Mouse (Mus musculus) heart, embryonic 16.5 days (tissue): ENCODE results near the gene Cnst. TPM values are rescaled to one million over a fixed set of nuclear protein-coding genes. Genes with fewer than 3 reads are reported as not detected.

Experiments used
- ATAC-seq: fragments of 200-750 bp; cut with Nextera tagmentation; replicated peaks from 2 replicates; pipeline ENCODE4 v1.8.0; 2017; ENCODE audit warnings: moderate number of reproducible peaks; ENCODE audit not compliant: insufficient read depth, low FRiP score; ENCODE audit errors: extremely low read depth
- H3K27ac ChIP-seq: fragments of 300-500 bp; sonication (generic); 2 replicates; pipeline ENCODE4 v1.5.1; 2014; ENCODE audit warnings: mild to moderate bottlenecking, low read length, control low read depth, moderate library complexity
- H3K27me3 ChIP-seq: fragments of 300-500 bp; sonication (generic); 2 replicates; pipeline ENCODE4 v1.6.1; 2014; ENCODE audit warnings: low read length, mixed read lengths; ENCODE audit not compliant: control insufficient read depth, insufficient read depth
- H3K36me3 ChIP-seq: fragments of 300-500 bp; sonication (generic); 2 replicates; pipeline ENCODE4 v1.6.1; 2014; ENCODE audit not compliant: control insufficient read depth, insufficient read depth
- H3K4me1 ChIP-seq: fragments of 300-500 bp; sonication (generic); 2 replicates; pipeline ENCODE4 v1.6.1; 2014; ENCODE audit warnings: low read length, mixed read lengths; ENCODE audit not compliant: control insufficient read depth, insufficient read depth
- H3K4me2 ChIP-seq: fragments of 300-500 bp; sonication (generic); 2 replicates; pipeline ENCODE4 v1.6.1; 2014; ENCODE audit warnings: low read depth, mild to moderate bottlenecking, control low read depth, low read length
- H3K4me3 ChIP-seq: fragments of 300-500 bp; sonication (generic); 2 replicates; pipeline ENCODE4 v1.5.1; 2014; ENCODE audit warnings: mild to moderate bottlenecking, control low read depth, low read length
- H3K9ac ChIP-seq: fragments of 300-500 bp; sonication (generic); 2 replicates; pipeline ENCODE4 v1.6.1; 2014; ENCODE audit warnings: low read length, control low read depth
- H3K9me3 ChIP-seq: fragments of 300-500 bp; sonication (generic); replicated peaks from 2 replicates; pipeline ENCODE4 v1.6.1; 2016; ENCODE audit warnings: low read length; ENCODE audit not compliant: control insufficient read depth
- WGBS: fragments of 180-500 bp; shearing (Covaris S2); extraction: QIAGEN DNeasy Blood & Tissue Kit; methylation state at CpG from one replicate; pipeline ENCODE4 v1.1.7; 2014; 5-methylcytosine and 5-hydroxymethylcytosine counted together
- polyA plus RNA-seq: library from polyadenylated mRNA; unstranded; fragments of >200 nt; fragmentation: Nextera tagmentation; extraction: Ambion mirVana; gene quantifications from 2 replicates; pipeline ENCODE4 v1.2.1, GENCODE M21; 2015

Cnst gene
- polyA plus RNA-seq, 1 experiment from 2014 or later = 20.9 TPM

GRCm38 (mm10) chr1:179666971-179667370 lies 120.8 kb downstream of the Cnst start:
- no peak for ATAC-seq
- Histone ChIP-seq H3K27ac (peak overlapping the region; percentile 93; the same call in 1 of the 2 replicates), H3K4me2 (peak overlapping the region; percentile 87), H3K4me1 (peaks cover 5% of the 10 kb centered on the region; the same call in 1 of the 2 replicates), H3K27me3 (no peaks in the 10 kb centered on the region), H3K36me3 (0 out of 2 replicates have a peak, but pooled peaks cover 5% of the 10 kb centered on the region), H3K9ac (no peak overlapping the region; the same call in 1 of the 2 replicates), H3K4me3 (peak overlapping the region; percentile 74), H3K9me3 (no peaks in the 10 kb centered on the region)
- 72% methylated on average over 2 of the region's 2 CpGs for WGBS

GRCm38 (mm10) chr1:179667450-179667849 lies 121.3 kb downstream of the Cnst start:
- Histone ChIP-seq H3K4me2 (peak overlapping the region; percentile 87), H3K36me3 (0 out of 2 replicates have a peak, but pooled peaks cover 5% of the 10 kb centered on the region), H3K9ac (peak overlapping the region; percentile 91), H3K4me3 (peak overlapping the region; percentile 74), H3K9me3 (no peaks in the 10 kb centered on the region), H3K27ac (peak overlapping the region; percentile 93), H3K4me1 (peaks cover 5% of the 10 kb centered on the region; the same call in 1 of the 2 replicates), H3K27me3 (no peaks in the 10 kb centered on the region)
- ATAC-seq = peak; percentile 39; the same call in 1 of the 2 replicates
- 15% methylated on average over 7 of the region's 7 CpGs for whole genome bisulfite sequencing

- peaks cover 5% of the 10 kb centered on the region; the same call in 1 of the 2 replicates for H3K4me1 ChIP-seq
- peak within 1 kb of the TSS; percentile 87 for H3K4me2 ChIP-seq
- peak; percentile 96 for ATAC-seq
- under 1% methylated on average over 84 of the region's 84 CpGs for WGBS
- H3K4me3 ChIP-seq = peak within 1 kb of the TSS; percentile 74
- H3K36me3 ChIP-seq = peaks cover 8% of the 10 kb centered on the region; the same call in 1 of the 2 replicates
- peak within 1 kb of the TSS; percentile 91 for H3K9ac ChIP-seq
- no peaks in the 10 kb centered on the region for H3K9me3 ChIP-seq
- H3K27me3 ChIP-seq = no peaks in the 10 kb centered on the region
- H3K27ac ChIP-seq = peak within 1 kb of the TSS; percentile 93
Observed at GRCm38 (mm10) chr1:179668013-179668805, 122.0 kb downstream of the Cnst start, which contains the start of gene Sccpdh. Sccpdh (plus strand) TSS chr1:179668210.

GRCm38 (mm10) chr1:179668836-179669537 lies 122.8 kb downstream of the Cnst start:
- Histone ChIP-seq H3K27me3 (no peaks in the 10 kb centered on the region), H3K36me3 (peaks cover 8% of the 10 kb centered on the region; the same call in 1 of the 2 replicates), H3K27ac (peak overlapping the region; percentile 93), H3K4me2 (peak overlapping the region; percentile 87), H3K4me1 (peaks cover 5% of the 10 kb centered on the region; the same call in 1 of the 2 replicates), H3K9ac (peak overlapping the region; percentile 91), H3K9me3 (no peaks in the 10 kb centered on the region), H3K4me3 (peak overlapping the region; percentile 74)
- no peak for ATAC-seq
- WGBS = 19% methylated on average over 12 of the region's 12 CpGs

GRCm38 (mm10) chr1:179674355-179674754 lies 128.2 kb downstream of the Cnst start:
- Histone ChIP-seq H3K36me3 (peaks cover 28% of the 10 kb centered on the region), H3K9me3 (no peaks in the 10 kb centered on the region), H3K27me3 (no peaks in the 10 kb centered on the region), H3K4me3 (no peak overlapping the region), H3K4me2 (no peak overlapping the region), H3K9ac (no peak overlapping the region), H3K27ac (no peak overlapping the region), H3K4me1 (peaks cover 5% of the 10 kb centered on the region; the same call in 1 of the 2 replicates)
- 91% methylated on average over 3 of the region's 3 CpGs for WGBS
- ATAC-seq = no peak

- no peak overlapping the region for H3K9ac ChIP-seq
- H3K4me3 ChIP-seq = no peak overlapping the region
- no peak for ATAC-seq
- H3K9me3 ChIP-seq = no peaks in the 10 kb centered on the region
- H3K36me3 ChIP-seq = peaks cover 31% of the 10 kb centered on the region
- WGBS = 79% methylated on average over 2 of the region's 2 CpGs
- no peaks in the 10 kb centered on the region for H3K27me3 ChIP-seq
- H3K4me1 ChIP-seq = peaks cover 5% of the 10 kb centered on the region; the same call in 1 of the 2 replicates
- H3K4me2 ChIP-seq = no peak overlapping the region
- H3K27ac ChIP-seq = no peak overlapping the region
Observed at GRCm38 (mm10) chr1:179677031-179677430, 130.9 kb downstream of the Cnst start.

Other genes with a start within 250 kb of the Cnst start
- 11.1 and 13.3 TPM in 2 replicates for gene Smyd3, start 28.3 kb upstream of the Cnst start, polyA plus RNA-seq
- gene Tfb2m, start 103 bp upstream of the Cnst start, polyA plus RNA-seq = 25.1 and 27.9 TPM in 2 replicates
- 104 and 109 TPM in 2 replicates for gene Sccpdh, start 121.8 kb downstream of the Cnst start, polyA plus RNA-seq
- 0.05 and 0.10 TPM in 2 replicates for gene Kif28, start 198.9 kb downstream of the Cnst start, polyA plus RNA-seq